Mouse (Mus musculus) liver, postnatal 0 days (tissue): ENCODE measurements around the gene Slc4a3. TPM values are rescaled to one million over a fixed set of nuclear protein-coding genes. Genes with fewer than 3 reads are reported as not detected.

Source experiments
- ATAC-seq: fragments of 200-750 bp; cut with Nextera tagmentation; 2 replicates; pipeline ENCODE4 v1.8.0; 2017; ENCODE audit warnings: mild to moderate bottlenecking, moderate library complexity
- DNase-seq: peaks from one replicate; pipeline ENCODE4 v3.0.0-alpha.2; 2016
- H3K27ac ChIP-seq: fragments of 300-500 bp; sonication (generic); 2 replicates; pipeline ENCODE4 v1.5.1; 2014; ENCODE audit warnings: antibody characterized with exemption, moderate library complexity, mild to moderate bottlenecking, low read depth
- H3K27me3 ChIP-seq: fragments of 300-500 bp; sonication (generic); 2 replicates; pipeline ENCODE4 v1.6.1; 2014; ENCODE audit warnings: low read length, control low read depth, mixed read lengths; ENCODE audit not compliant: insufficient read depth
- H3K36me3 ChIP-seq: fragments of 300-500 bp; sonication (generic); replicated peaks from 2 replicates; pipeline ENCODE4 v1.6.1; 2014; ENCODE audit warnings: mild to moderate bottlenecking, control low read depth, low read length, moderate library complexity, mixed read lengths; ENCODE audit not compliant: insufficient read depth
- H3K4me1 ChIP-seq: fragments of 300-500 bp; sonication (generic); 2 replicates; pipeline ENCODE4 v1.6.1; 2014; ENCODE audit warnings: antibody characterized with exemption, mild to moderate bottlenecking, control low read depth; ENCODE audit not compliant: insufficient read depth
- H3K4me2 ChIP-seq: fragments of 300-500 bp; sonication (generic); 2 replicates; pipeline ENCODE4 v1.6.1; 2014; ENCODE audit warnings: low read depth, mild to moderate bottlenecking, low read length, moderate library complexity, mixed read lengths
- H3K4me3 ChIP-seq: fragments of 300-500 bp; sonication (generic); 2 replicates; pipeline ENCODE4 v1.5.1; 2014; ENCODE audit warnings: low read depth, low read length
- H3K9ac ChIP-seq: fragments of 300-500 bp; sonication (generic); replicated peaks from 2 replicates; pipeline ENCODE4 v1.6.1; 2014; ENCODE audit warnings: mild to moderate bottlenecking, moderate library complexity
- H3K9me3 ChIP-seq: fragments of 300-500 bp; sonication (generic); 2 replicates; pipeline ENCODE4 v1.6.1; 2016; ENCODE audit warnings: mild to moderate bottlenecking, control low read depth, low read length, mixed read lengths
- CTCF ChIP-seq: sonication (generic); IDR thresholded peaks from 2 replicates; pipeline ENCODE4 v1.5.1; 2016; ENCODE audit warnings: antibody characterized with exemption, low read depth
- EP300 ChIP-seq: IDR thresholded peaks from 2 replicates; pipeline ENCODE4 v1.6.1; 2016; ENCODE audit warnings: antibody characterized with exemption, low read depth, mild to moderate bottlenecking
- WGBS: fragments of 180-500 bp; shearing (Covaris S2); extraction: QIAGEN DNeasy Blood & Tissue Kit; methylation state at CpG from one replicate; pipeline ENCODE4 v1.1.7; 2014; ENCODE audit not compliant: insufficient replicate concordance; 5-methylcytosine and 5-hydroxymethylcytosine counted together
- polyA plus RNA-seq: library from polyadenylated mRNA; unstranded; fragments of >200 nt; fragmentation: Nextera tagmentation; extraction: Ambion mirVana; gene quantifications from 2 replicates; pipeline ENCODE4 v1.2.1, GENCODE M21; 2015

Slc4a3 gene
- polyA plus RNA-seq, 1 experiment from 2014 or later: 0.42 TPM

GRCm38 (mm10) chr1:75548083-75548482 lies 2.0 kb downstream of the Slc4a3 start:
- ATAC-seq (no peak), DNase-seq (peak; percentile 12)
- Histone ChIP-seq H3K27me3 (peaks cover 37% of the 10 kb centered on the region), H3K9me3 (no peaks in the 10 kb centered on the region), H3K27ac (no peak overlapping the region), H3K4me1 (peaks cover 3% of the 10 kb centered on the region), H3K4me3 (no peak overlapping the region), H3K4me2 (no peak overlapping the region), H3K9ac (no peak overlapping the region), H3K36me3 (no peaks in the 10 kb centered on the region)
- 73% methylated on average over 3 of the region's 3 CpGs for WGBS
- TF ChIP-seq EP300: no peak
- no peak for TF ChIP-seq CTCF

- Histone ChIP-seq H3K9me3 (no peaks in the 10 kb centered on the region), H3K4me2 (no peak overlapping the region), H3K9ac (no peak overlapping the region), H3K27ac (no peak overlapping the region), H3K27me3 (peaks cover 37% of the 10 kb centered on the region), H3K4me1 (peaks cover 3% of the 10 kb centered on the region), H3K4me3 (no peak overlapping the region), H3K36me3 (no peaks in the 10 kb centered on the region)
- DNase-seq: peak; percentile 13
- TF ChIP-seq CTCF: no peak
- no peak for TF ChIP-seq EP300
- ATAC-seq: no peak
- WGBS: 76% methylated on average over 17 of the region's 17 CpGs
These were observed 2.8 kb downstream of the Slc4a3 start for GRCm38 (mm10) chr1:75548871-75549270.

GRCm38 (mm10) chr1:75549289-75550279 lies 3.5 kb downstream of the Slc4a3 start:
- no peaks in the 10 kb centered on the region for H3K36me3 ChIP-seq
- H3K9ac ChIP-seq: no peak overlapping the region
- H3K27me3 ChIP-seq: peaks cover 35% of the 10 kb centered on the region
- DNase-seq (peak; percentile 12), ATAC-seq (no peak)
- no peak overlapping the region for H3K4me3 ChIP-seq
- TF ChIP-seq EP300: no peak
- no peak for TF ChIP-seq CTCF
- no peaks in the 10 kb centered on the region for H3K9me3 ChIP-seq
- H3K4me1 ChIP-seq: peaks cover 3% of the 10 kb centered on the region
- no peak overlapping the region for H3K4me2 ChIP-seq
- no peak overlapping the region for H3K27ac ChIP-seq
- 67% methylated on average over 17 of the region's 17 CpGs for WGBS

DNA sequence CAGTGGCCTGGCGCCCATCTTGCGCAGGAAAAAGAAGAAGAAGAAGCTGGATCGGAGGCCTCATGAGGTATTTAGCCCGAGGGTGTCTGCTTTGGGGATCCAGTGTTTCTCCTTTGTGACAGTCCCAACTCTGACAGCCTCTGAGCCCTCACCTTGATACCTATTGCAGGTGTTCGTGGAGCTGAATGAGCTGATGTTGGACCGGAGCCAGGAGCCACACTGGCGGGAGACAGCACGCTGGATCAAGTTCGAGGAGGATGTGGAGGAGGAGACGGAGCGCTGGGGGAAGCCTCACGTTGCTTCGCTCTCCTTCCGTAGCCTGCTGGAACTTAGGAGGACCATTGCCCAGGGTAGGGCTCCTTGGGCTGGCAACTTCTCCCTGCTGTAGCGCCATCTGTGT lies 4.5 kb downstream of the Slc4a3 start:
- DNase-seq (no peak), ATAC-seq (no peak)
- no peaks in the 10 kb centered on the region for H3K9me3 ChIP-seq
- no peaks in the 10 kb centered on the region for H3K36me3 ChIP-seq
- no peak overlapping the region for H3K9ac ChIP-seq
- H3K27ac ChIP-seq: no peak overlapping the region
- no peak overlapping the region for H3K4me3 ChIP-seq
- no peak for TF ChIP-seq CTCF
- TF ChIP-seq EP300: no peak
- H3K4me2 ChIP-seq: no peak overlapping the region
- H3K27me3 ChIP-seq: peaks cover 28% of the 10 kb centered on the region
- 79% methylated on average over 15 of the region's 15 CpGs for WGBS
- peaks cover 3% of the 10 kb centered on the region for H3K4me1 ChIP-seq

- Histone ChIP-seq H3K36me3 (no peaks in the 10 kb centered on the region), H3K4me1 (0 out of 2 replicates have a peak, but pooled peaks cover 3% of the 10 kb centered on the region), H3K27ac (no peak overlapping the region), H3K9ac (no peak overlapping the region), H3K4me3 (no peak overlapping the region), H3K4me2 (no peak overlapping the region), H3K27me3 (0 out of 2 replicates have a peak, but pooled peaks cover 2% of the 10 kb centered on the region), H3K9me3 (no peaks in the 10 kb centered on the region)
- DNase-seq (no peak), ATAC-seq (no peak)
- TF ChIP-seq CTCF: no peak
- 65% methylated on average over 7 of the region's 7 CpGs for WGBS
These were observed 9.6 kb downstream of the Slc4a3 start for GRCm38 (mm10) chr1:75555680-75556079.

GRCm38 (mm10) chr1:75556143-75556781 lies 10.2 kb downstream of the Slc4a3 start:
- no peak for ATAC-seq
- Histone ChIP-seq H3K36me3 (no peaks in the 10 kb centered on the region), H3K9me3 (no peaks in the 10 kb centered on the region), H3K4me3 (no peak overlapping the region), H3K27me3 (no peaks in the 10 kb centered on the region), H3K4me2 (no peak overlapping the region), H3K9ac (no peak overlapping the region), H3K27ac (no peak overlapping the region), H3K4me1 (0 out of 2 replicates have a peak, but pooled peaks cover 3% of the 10 kb centered on the region)
- TF ChIP-seq CTCF (no peak), EP300 (no peak)
- DNase-seq: no peak
- 84% methylated on average over 9 of the region's 9 CpGs for WGBS
